Mouse (Mus musculus): ENCODE results near the gene Olfr1087. TPM values are rescaled to one million over a fixed set of nuclear protein-coding genes. Genes with fewer than 3 reads are reported as not detected.
"Not testable (repeated sequence)": the region's sequence is repeated elsewhere in the genome, so short reads cannot be mapped to it uniquely, and the experiment has no call there.

Gene Olfr1087
- not detected in 2 replicates for polyA plus RNA-seq (2015; fragmentation: Nextera tagmentation; extraction: Ambion mirVana)

DNA sequence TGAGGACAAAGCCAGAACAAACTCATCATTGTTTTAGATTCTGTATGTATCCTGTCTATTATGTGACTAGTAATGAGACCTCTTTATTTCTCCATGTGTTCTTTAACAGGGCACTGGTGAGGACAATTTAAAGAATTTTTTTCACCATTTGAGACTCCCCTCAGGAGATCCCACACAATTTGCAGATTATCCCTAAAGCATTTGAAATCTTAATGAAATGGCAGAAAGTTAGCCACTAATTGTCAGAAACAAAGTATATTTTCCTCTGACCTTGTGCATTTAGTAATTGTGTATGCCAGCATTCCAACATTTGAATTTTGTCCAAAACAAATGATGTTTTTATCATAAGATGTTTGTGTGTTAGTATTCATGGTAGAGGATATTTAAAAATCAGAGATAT lies at the start of gene Olfr1087:
Olfr1087 (minus strand) TSS at position 101 of the 400 bp plus-strand sequence.
- H3K27ac ChIP-seq, result no peak within 1 kb of the TSS
- H3K4me2 ChIP-seq, result no peak within 1 kb of the TSS
- no peak within 1 kb of the TSS for H3K9ac ChIP-seq
- no peaks in the 10 kb centered on the region for H3K27me3 ChIP-seq
- H3K36me3 ChIP-seq, result no peaks in the 10 kb centered on the region
- no peaks in the 10 kb centered on the region for H3K9me3 ChIP-seq
- no peak for ATAC-seq (ENCODE audit: insufficient number of reproducible peaks, insufficient read depth, low FRiP score, low TSS enrichment, low read depth)
- H3K4me3 ChIP-seq, result no peak within 1 kb of the TSS
- H3K4me1 ChIP-seq, result no peaks in the 10 kb centered on the region

DNA sequence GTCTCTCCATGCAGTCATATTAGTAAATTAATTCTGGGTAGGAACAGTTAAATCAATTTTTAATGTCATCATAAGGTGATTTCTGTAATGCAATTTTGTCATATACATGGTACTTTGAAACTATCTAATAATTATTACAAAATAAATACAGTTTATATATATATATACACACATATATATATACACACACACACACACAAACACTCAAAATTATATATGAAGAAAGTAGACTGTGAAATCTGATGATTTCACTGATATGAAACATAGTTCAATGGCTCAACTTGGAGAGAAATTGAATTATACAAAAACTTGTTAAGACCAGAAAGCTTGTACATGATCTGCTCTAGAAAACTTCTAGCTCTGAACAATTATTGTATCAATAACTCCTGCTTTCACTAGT lies 35.4 kb upstream of the Olfr1087 start, which contains the start of gene Olfr1089:
Olfr1089 (minus strand) TSS at position 101 of the 400 bp plus-strand sequence.
- H3K27ac ChIP-seq, result no peak within 1 kb of the TSS
- H3K36me3 ChIP-seq, result no peaks in the 10 kb centered on the region
- no peak within 1 kb of the TSS for H3K9ac ChIP-seq
- H3K27me3 ChIP-seq, result no peaks in the 10 kb centered on the region
- H3K4me2 ChIP-seq, result no peak within 1 kb of the TSS
- no peaks in the 10 kb centered on the region for H3K9me3 ChIP-seq
- H3K4me3 ChIP-seq, result no peak within 1 kb of the TSS
- no peaks in the 10 kb centered on the region for H3K4me1 ChIP-seq
- ATAC-seq (ENCODE audit: insufficient number of reproducible peaks, insufficient read depth, low FRiP score, low TSS enrichment, low read depth), result no peak

DNA sequence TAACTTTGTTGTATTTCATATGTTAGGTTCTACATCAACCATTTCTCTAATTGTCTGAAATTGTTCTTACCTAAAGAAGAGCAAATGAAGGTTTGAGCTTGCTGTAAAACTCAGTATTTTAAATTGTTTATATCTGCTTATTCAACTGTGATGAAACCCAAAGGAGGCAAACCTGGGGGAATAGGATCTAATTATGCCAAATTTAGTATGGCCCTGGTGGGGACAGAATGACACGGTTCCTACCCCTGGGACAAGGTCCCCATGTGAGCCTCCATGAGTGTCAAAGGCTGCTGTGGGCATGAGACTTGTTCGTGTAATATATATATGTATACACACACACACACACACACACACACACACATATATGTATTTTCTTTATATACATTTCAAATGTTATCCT lies 18.2 kb downstream of the Olfr1087 start, which contains the start of gene Olfr1086:
Olfr1086 (minus strand) TSS at position 101 of the 400 bp plus-strand sequence.
- no peak within 1 kb of the TSS for H3K27ac ChIP-seq
- no peaks in the 10 kb centered on the region for H3K9me3 ChIP-seq
- H3K36me3 ChIP-seq, result no peaks in the 10 kb centered on the region
- H3K4me2 ChIP-seq, result no peak within 1 kb of the TSS
- ATAC-seq (ENCODE audit: insufficient number of reproducible peaks, insufficient read depth, low FRiP score, low TSS enrichment, low read depth), result no peak
- no peak within 1 kb of the TSS for H3K9ac ChIP-seq
- H3K27me3 ChIP-seq, result no peaks in the 10 kb centered on the region
- 83% methylated on average over 2 of the region's 2 CpGs for WGBS
- H3K4me3 ChIP-seq, result no peak within 1 kb of the TSS
- no peaks in the 10 kb centered on the region for H3K4me1 ChIP-seq

DNA sequence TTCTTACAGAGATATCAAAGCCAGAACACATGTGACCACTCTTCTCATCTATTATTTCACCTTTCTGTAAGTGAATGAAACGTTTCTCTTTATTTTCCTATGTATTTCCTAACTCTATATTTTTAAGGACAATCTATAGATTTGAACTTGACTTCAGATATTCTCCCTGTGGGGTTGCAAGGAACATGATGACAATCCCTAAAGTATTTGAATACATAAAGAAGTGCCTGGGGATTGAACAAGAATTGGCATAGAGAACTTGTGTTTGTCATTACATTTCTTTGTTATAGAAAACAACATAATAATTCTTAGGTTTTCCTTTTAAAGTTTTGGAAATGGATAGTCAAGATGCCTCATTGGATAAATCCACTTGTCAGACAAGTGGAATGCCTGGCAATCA lies 36.3 kb downstream of the Olfr1087 start, which contains the start of gene Olfr1085:
Olfr1085 (minus strand) TSS at position 101 of the 400 bp plus-strand sequence.
- Histone ChIP-seq H3K4me3 (no peak within 1 kb of the TSS), H3K4me1 (no peaks in the 10 kb centered on the region), H3K9me3 (no peaks in the 10 kb centered on the region), H3K27ac (no peak within 1 kb of the TSS), H3K27me3 (no peaks in the 10 kb centered on the region), H3K36me3 (no peaks in the 10 kb centered on the region), H3K4me2 (no peak within 1 kb of the TSS), H3K9ac (no peak within 1 kb of the TSS)
- 35% methylated on average over 1 of the region's 1 CpGs for WGBS
- no peak for ATAC-seq (ENCODE audit: insufficient number of reproducible peaks, insufficient read depth, low FRiP score, low TSS enrichment, low read depth)

DNA sequence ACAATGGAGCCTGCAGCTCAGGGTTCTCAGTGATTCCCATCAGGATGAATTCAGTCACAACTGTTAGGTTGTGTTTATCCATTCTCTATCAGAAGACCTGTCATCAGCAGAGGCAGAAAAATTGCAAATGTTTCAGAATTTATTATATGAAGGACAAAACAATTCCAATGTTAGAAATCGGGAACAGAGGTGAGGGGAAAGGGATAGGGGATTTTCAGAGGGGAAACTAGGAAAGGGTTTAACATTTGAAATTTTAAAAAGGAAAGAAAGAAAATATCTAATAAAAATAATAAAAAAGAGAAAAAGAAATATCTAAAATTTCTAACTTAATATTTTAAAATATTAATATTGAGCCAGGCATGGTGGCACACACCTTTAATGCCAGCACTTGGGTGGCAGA lies 58.6 kb downstream of the Olfr1087 start, which contains the start of gene Olfr1084:
Olfr1084 (minus strand) TSS at position 101 of the 400 bp plus-strand sequence.
- not testable (repeated sequence) for H3K27me3 ChIP-seq; H3K27ac ChIP-seq; H3K4me2 ChIP-seq; ATAC-seq (ENCODE audit: insufficient number of reproducible peaks, insufficient read depth, low FRiP score, low TSS enrichment, low read depth); H3K9me3 ChIP-seq; H3K9ac ChIP-seq; H3K36me3 ChIP-seq; H3K4me1 ChIP-seq; H3K4me3 ChIP-seq
- 84% methylated on average over 1 of the region's 1 CpGs for WGBS

Other genes with a start within 250 kb of the Olfr1087 start
- not detected in 2 replicates for gene Olfr1065, start 247.8 kb downstream of the Olfr1087 start, polyA plus RNA-seq (2015; fragmentation: Nextera tagmentation; extraction: Ambion mirVana)
- not detected in 2 replicates for gene Olfr1066, start 242.1 kb downstream of the Olfr1087 start, polyA plus RNA-seq (2015; fragmentation: Nextera tagmentation; extraction: Ambion mirVana)
- gene Olfr228, start 211.0 kb downstream of the Olfr1087 start, polyA plus RNA-seq (2015; fragmentation: Nextera tagmentation; extraction: Ambion mirVana), result not detected in 2 replicates
- not detected in 2 replicates for gene Olfr1076, start 189.9 kb downstream of the Olfr1087 start, polyA plus RNA-seq (2015; fragmentation: Nextera tagmentation; extraction: Ambion mirVana)
- gene Olfr1079, start 155.9 kb downstream of the Olfr1087 start, polyA plus RNA-seq (2015; fragmentation: Nextera tagmentation; extraction: Ambion mirVana), result not detected in 2 replicates
- gene Olfr1080, start 140.2 kb downstream of the Olfr1087 start, polyA plus RNA-seq (2015; fragmentation: Nextera tagmentation; extraction: Ambion mirVana), result not detected in 2 replicates
- gene Olfr1082, start 99.4 kb downstream of the Olfr1087 start, polyA plus RNA-seq (2015; fragmentation: Nextera tagmentation; extraction: Ambion mirVana), result not detected in 2 replicates
- gene Olfr1084, start 58.7 kb downstream of the Olfr1087 start, polyA plus RNA-seq (2015; fragmentation: Nextera tagmentation; extraction: Ambion mirVana), result not detected in 2 replicates
- not detected in 2 replicates for gene Olfr1085, start 36.4 kb downstream of the Olfr1087 start, polyA plus RNA-seq (2015; fragmentation: Nextera tagmentation; extraction: Ambion mirVana)
- gene Olfr1086, start 18.3 kb downstream of the Olfr1087 start, polyA plus RNA-seq (2015; fragmentation: Nextera tagmentation; extraction: Ambion mirVana), result not detected in 2 replicates
- gene Olfr1089, start 35.3 kb upstream of the Olfr1087 start, polyA plus RNA-seq (2015; fragmentation: Nextera tagmentation; extraction: Ambion mirVana), result not detected in 2 replicates
- not detected in 2 replicates for gene Olfr1090, start 60.6 kb upstream of the Olfr1087 start, polyA plus RNA-seq (2015; fragmentation: Nextera tagmentation; extraction: Ambion mirVana)
- not detected in 2 replicates for gene Olfr1093, start 84.1 kb upstream of the Olfr1087 start, polyA plus RNA-seq (2015; fragmentation: Nextera tagmentation; extraction: Ambion mirVana)
- not detected in 2 replicates for gene Olfr141, start 111.6 kb upstream of the Olfr1087 start, polyA plus RNA-seq (2015; fragmentation: Nextera tagmentation; extraction: Ambion mirVana)
- gene Olfr1094, start 126.3 kb upstream of the Olfr1087 start, polyA plus RNA-seq (2015; fragmentation: Nextera tagmentation; extraction: Ambion mirVana), result not detected in 2 replicates
- not detected in 2 replicates for gene Olfr1095, start 153.3 kb upstream of the Olfr1087 start, polyA plus RNA-seq (2015; fragmentation: Nextera tagmentation; extraction: Ambion mirVana)
- not detected in 2 replicates for gene Gm13723, start 176.4 kb upstream of the Olfr1087 start, polyA plus RNA-seq (2015; fragmentation: Nextera tagmentation; extraction: Ambion mirVana)
- gene Olfr1097, start 193.8 kb upstream of the Olfr1087 start, polyA plus RNA-seq (2015; fragmentation: Nextera tagmentation; extraction: Ambion mirVana), result not detected in 2 replicates
- not detected in 2 replicates for gene Olfr1098, start 226.2 kb upstream of the Olfr1087 start, polyA plus RNA-seq (2015; fragmentation: Nextera tagmentation; extraction: Ambion mirVana)

Data from embryonic facial prominence, embryonic 13.5 days (tissue).